Mouse (Mus musculus) liver, embryonic 12.5 days (tissue): Measurements from ENCODE around the gene Usp13. TPM values are rescaled to one million over a fixed set of nuclear protein-coding genes. Genes with fewer than 3 reads are reported as not detected.

Source experiments
- ATAC-seq: fragments of 200-750 bp; cut with Nextera tagmentation; 2 replicates; pipeline ENCODE4 v1.8.0; 2017; ENCODE audit warnings: moderate number of reproducible peaks, mild to moderate bottlenecking, moderate library complexity
- H3K27ac ChIP-seq: fragments of 300-500 bp; sonication (generic); 2 replicates; pipeline ENCODE4 v1.5.1; 2016; ENCODE audit warnings: mild to moderate bottlenecking
- H3K27me3 ChIP-seq: fragments of 300-500 bp; sonication (generic); replicated peaks from 2 replicates; pipeline ENCODE4 v1.6.1; 2016; ENCODE audit warnings: mild to moderate bottlenecking, moderate library complexity
- H3K36me3 ChIP-seq: fragments of 300-500 bp; sonication (generic); 2 replicates; pipeline ENCODE4 v1.6.1; 2016; ENCODE audit warnings: mild to moderate bottlenecking, moderate library complexity
- H3K4me1 ChIP-seq: fragments of 300-500 bp; sonication (generic); 2 replicates; pipeline ENCODE4 v1.6.1; 2016
- H3K4me2 ChIP-seq: fragments of 300-500 bp; sonication (generic); 2 replicates; pipeline ENCODE4 v1.6.1; 2016; ENCODE audit warnings: mild to moderate bottlenecking, moderate library complexity
- H3K4me3 ChIP-seq: fragments of 300-500 bp; sonication (generic); 2 replicates; pipeline ENCODE4 v1.5.1; 2016; ENCODE audit warnings: mild to moderate bottlenecking, moderate library complexity
- H3K9ac ChIP-seq: fragments of 300-500 bp; sonication (generic); 2 replicates; pipeline ENCODE4 v1.6.1; 2016; ENCODE audit warnings: mild to moderate bottlenecking, moderate library complexity
- H3K9me3 ChIP-seq: fragments of 300-500 bp; sonication (generic); replicated peaks from 2 replicates; pipeline ENCODE4 v1.6.1; 2016; ENCODE audit warnings: mild to moderate bottlenecking, moderate library complexity
- WGBS: fragments of 180-500 bp; shearing (Covaris S2); methylation state at CpG from one replicate; pipeline ENCODE4 v1.1.7; 2016; ENCODE audit not compliant: insufficient replicate concordance; 5-methylcytosine and 5-hydroxymethylcytosine counted together
- polyA plus RNA-seq: library from polyadenylated mRNA; unstranded; fragments of >200 nt; fragmentation: Nextera tagmentation; extraction: Ambion mirVana; gene quantifications from 2 replicates; pipeline ENCODE4 v1.2.1, GENCODE M21; 2016

The Usp13 gene
- polyA plus RNA-seq, 1 experiment from 2014 or later, result 0.74 TPM

GRCm38 (mm10) chr3:32951382-32951781, 134.0 kb downstream of the Usp13 start:
- H3K4me2 ChIP-seq, result no peak overlapping the region
- no peak for ATAC-seq
- no peak overlapping the region for H3K9ac ChIP-seq
- H3K4me3 ChIP-seq, result no peak overlapping the region
- no peaks in the 10 kb centered on the region for H3K36me3 ChIP-seq
- no peaks in the 10 kb centered on the region for H3K27me3 ChIP-seq
- WGBS, result 9% methylated on average over 1 of the region's 1 CpGs
- no peak overlapping the region for H3K27ac ChIP-seq
- no peaks in the 10 kb centered on the region for H3K9me3 ChIP-seq
- no peaks in the 10 kb centered on the region for H3K4me1 ChIP-seq

GRCm38 (mm10) chr3:32961494-32961893, 144.1 kb downstream of the Usp13 start:
- Histone ChIP-seq H3K27ac (no peak overlapping the region), H3K4me2 (no peak overlapping the region), H3K36me3 (no peaks in the 10 kb centered on the region), H3K9ac (no peak overlapping the region), H3K9me3 (no peaks in the 10 kb centered on the region), H3K27me3 (no peaks in the 10 kb centered on the region), H3K4me1 (no peaks in the 10 kb centered on the region), H3K4me3 (no peak overlapping the region)
- 61% methylated on average over 3 of the region's 3 CpGs for WGBS
- no peak for ATAC-seq

- no peaks in the 10 kb centered on the region for H3K4me1 ChIP-seq
- H3K9ac ChIP-seq, result no peak overlapping the region
- WGBS, result 4% methylated on average over 2 of the region's 2 CpGs
- no peak for ATAC-seq
- no peaks in the 10 kb centered on the region for H3K27me3 ChIP-seq
- no peaks in the 10 kb centered on the region for H3K9me3 ChIP-seq
- no peak overlapping the region for H3K27ac ChIP-seq
- no peaks in the 10 kb centered on the region for H3K36me3 ChIP-seq
- no peak overlapping the region for H3K4me2 ChIP-seq
- no peak overlapping the region for H3K4me3 ChIP-seq
Measured at GRCm38 (mm10) chr3:32965528-32965927, 148.2 kb downstream of the Usp13 start.

GRCm38 (mm10) chr3:32968671-32969425, 151.5 kb downstream of the Usp13 start:
- no peaks in the 10 kb centered on the region for H3K9me3 ChIP-seq
- H3K4me2 ChIP-seq, result no peak overlapping the region
- no peak overlapping the region for H3K9ac ChIP-seq
- no peak for ATAC-seq
- H3K4me1 ChIP-seq, result no peaks in the 10 kb centered on the region
- no peaks in the 10 kb centered on the region for H3K27me3 ChIP-seq
- H3K27ac ChIP-seq, result no peak overlapping the region
- no peak overlapping the region for H3K4me3 ChIP-seq
- H3K36me3 ChIP-seq, result no peaks in the 10 kb centered on the region
- WGBS, result 43% methylated on average over 1 of the region's 1 CpGs

- Histone ChIP-seq H3K9me3 (no peaks in the 10 kb centered on the region), H3K9ac (no peak overlapping the region), H3K36me3 (no peaks in the 10 kb centered on the region), H3K27ac (no peak overlapping the region), H3K4me1 (no peaks in the 10 kb centered on the region), H3K27me3 (no peaks in the 10 kb centered on the region), H3K4me3 (no peak overlapping the region), H3K4me2 (no peak overlapping the region)
- ATAC-seq, result no peak
- WGBS, result 88% methylated on average over 1 of the region's 1 CpGs
Measured at GRCm38 (mm10) chr3:32970257-32970656, 152.9 kb downstream of the Usp13 start.

GRCm38 (mm10) chr3:32979238-32979637, 161.9 kb downstream of the Usp13 start:
- H3K36me3 ChIP-seq, result no peaks in the 10 kb centered on the region
- no peaks in the 10 kb centered on the region for H3K27me3 ChIP-seq
- H3K4me3 ChIP-seq, result no peak overlapping the region
- H3K27ac ChIP-seq, result no peak overlapping the region
- no peak overlapping the region for H3K4me2 ChIP-seq
- ATAC-seq, result no peak
- H3K4me1 ChIP-seq, result no peaks in the 10 kb centered on the region
- H3K9ac ChIP-seq, result no peak overlapping the region
- 60% methylated on average over 6 of the region's 6 CpGs for WGBS
- no peaks in the 10 kb centered on the region for H3K9me3 ChIP-seq

GRCm38 (mm10) chr3:32979981-32980380, 162.6 kb downstream of the Usp13 start:
- no peak for ATAC-seq
- 71% methylated on average over 4 of the region's 4 CpGs for WGBS
- Histone ChIP-seq H3K4me3 (no peak overlapping the region), H3K27me3 (no peaks in the 10 kb centered on the region), H3K27ac (no peak overlapping the region), H3K36me3 (no peaks in the 10 kb centered on the region), H3K9me3 (no peaks in the 10 kb centered on the region), H3K9ac (no peak overlapping the region), H3K4me2 (no peak overlapping the region), H3K4me1 (no peaks in the 10 kb centered on the region)

- 68% methylated on average over 3 of the region's 3 CpGs for WGBS
- Histone ChIP-seq H3K9me3 (no peaks in the 10 kb centered on the region), H3K36me3 (no peaks in the 10 kb centered on the region), H3K4me1 (no peaks in the 10 kb centered on the region), H3K9ac (no peak overlapping the region), H3K4me2 (no peak overlapping the region), H3K27me3 (no peaks in the 10 kb centered on the region), H3K4me3 (no peak overlapping the region), H3K27ac (no peak overlapping the region)
- ATAC-seq, result no peak
Measured at GRCm38 (mm10) chr3:32985141-32985540, 167.8 kb downstream of the Usp13 start.

Other genes with a start within 250 kb of the Usp13 start
- gene Gnb4, start 201.0 kb upstream of the Usp13 start, polyA plus RNA-seq, result 12.4 and 14.4 TPM in 2 replicates
- 127 and 132 TPM in 2 replicates for gene Actl6a, start 111.2 kb upstream of the Usp13 start, polyA plus RNA-seq
- 176 and 178 TPM in 2 replicates for gene Ndufb5, start 80.6 kb upstream of the Usp13 start, polyA plus RNA-seq
- gene Mrpl47, start 79.9 kb upstream of the Usp13 start, polyA plus RNA-seq, result 29.6 and 30.1 TPM in 2 replicates